Mouse (Mus musculus) WW6 (cell line): ENCODE measurements around the gene Spindoc.
A peak's percentile ranks its signal among the peaks of the same experiment; 100 is the strongest.
"Not testable (repeated sequence)": the region's sequence is repeated elsewhere in the genome, so short reads cannot be mapped to it uniquely, and the experiment has no call there.

Experiments
- DNase-seq: peaks from one replicate; pipeline ENCODE4 v3.0.0-alpha.2; 2013; ENCODE audit warnings: low read depth, low spot score

The Spindoc gene

DNA sequence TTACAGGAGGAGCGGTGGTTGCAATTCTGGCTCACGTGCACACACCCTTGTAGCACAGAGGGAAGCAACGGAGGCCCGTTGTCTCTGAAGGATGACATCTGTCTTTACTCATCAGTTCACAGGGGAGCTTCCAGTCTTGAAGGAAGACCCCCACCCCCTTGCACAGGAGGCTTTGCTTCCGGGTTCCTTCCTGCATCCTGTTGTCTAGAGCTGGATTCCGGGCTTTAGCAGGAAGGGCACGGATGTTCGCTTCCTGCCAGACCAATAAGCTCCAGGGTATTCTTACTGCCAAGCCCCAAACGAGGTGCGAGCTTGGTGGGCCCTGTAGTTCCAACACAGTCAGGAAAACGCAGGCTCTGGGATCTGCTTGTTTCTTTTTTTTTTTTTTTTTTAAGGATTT lies 17.8 kb upstream of the Spindoc start:
- no peak for DNase-seq

DNA sequence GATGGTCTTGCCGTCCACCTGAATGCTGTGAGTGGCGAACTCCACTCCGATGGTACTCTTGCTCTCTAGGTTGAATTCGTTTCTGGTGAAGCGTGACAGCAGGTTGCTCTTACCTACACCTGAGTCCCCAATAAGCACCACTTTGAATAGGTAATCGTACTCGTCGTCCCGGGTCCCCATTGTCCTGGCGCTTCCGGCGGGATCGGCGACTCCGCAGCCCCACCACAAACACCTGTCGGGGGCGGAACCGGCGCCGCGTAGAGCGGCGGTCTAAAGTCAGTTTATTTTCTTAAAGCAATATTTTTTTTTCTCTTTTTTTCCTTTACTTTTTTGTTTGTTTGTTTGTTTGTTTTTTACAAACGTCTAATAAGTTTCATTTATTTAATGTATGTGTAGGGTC lies 16.1 kb upstream of the Spindoc start:
- DNase-seq: not testable (repeated sequence)

- not testable (repeated sequence) for DNase-seq
Measured at GRCm38 (mm10) chr19:7396867-7397826, 14.4 kb upstream of the Spindoc start.

GRCm38 (mm10) chr19:7388488-7388887 lies 5.7 kb upstream of the Spindoc start:
- DNase-seq: peak; percentile 24

DNA sequence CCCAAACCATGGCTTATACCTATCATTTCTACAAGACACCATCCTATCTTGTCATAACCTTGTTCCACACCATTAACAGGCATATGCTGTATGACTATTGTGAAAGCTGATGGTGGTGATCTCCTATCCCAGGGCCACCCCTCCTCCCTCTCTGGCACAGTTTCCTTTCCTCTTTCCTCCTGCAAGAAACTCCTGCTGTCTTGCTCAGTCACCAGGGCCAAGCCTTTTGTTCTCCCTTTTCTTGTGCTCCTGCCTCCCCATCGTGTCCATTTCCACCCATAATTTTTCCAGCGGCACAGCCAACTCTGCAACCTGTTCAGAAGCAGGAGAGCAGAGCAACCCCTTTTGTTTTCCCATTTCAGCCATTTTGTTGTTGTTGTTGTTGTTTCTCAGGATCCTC lies 3.2 kb upstream of the Spindoc start:
- no peak for DNase-seq

GRCm38 (mm10) chr19:7382248-7382902 lies 419 bp downstream of the Spindoc start:
- DNase-seq: no peak

DNA sequence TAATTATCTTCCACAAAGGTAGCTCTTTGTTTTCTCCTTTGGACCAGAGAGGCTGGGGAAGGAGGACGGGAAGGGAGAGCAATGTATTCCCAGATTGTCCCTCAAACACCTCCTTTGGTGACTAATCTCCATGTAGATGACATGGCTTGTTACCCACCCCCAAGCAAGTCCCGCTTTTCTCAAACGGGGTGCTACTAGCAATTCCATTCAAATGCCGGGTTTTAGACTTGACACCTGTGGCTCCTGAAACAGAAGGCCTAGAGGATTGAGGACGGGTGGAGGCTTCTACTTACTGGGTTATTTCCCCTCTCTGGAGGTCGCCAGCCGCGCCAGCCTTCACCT lies 917 bp downstream of the Spindoc start:
- DNase-seq: no peak

GRCm38 (mm10) chr19:7377639-7378038 lies 5.2 kb downstream of the Spindoc start:
- no peak for DNase-seq

DNA sequence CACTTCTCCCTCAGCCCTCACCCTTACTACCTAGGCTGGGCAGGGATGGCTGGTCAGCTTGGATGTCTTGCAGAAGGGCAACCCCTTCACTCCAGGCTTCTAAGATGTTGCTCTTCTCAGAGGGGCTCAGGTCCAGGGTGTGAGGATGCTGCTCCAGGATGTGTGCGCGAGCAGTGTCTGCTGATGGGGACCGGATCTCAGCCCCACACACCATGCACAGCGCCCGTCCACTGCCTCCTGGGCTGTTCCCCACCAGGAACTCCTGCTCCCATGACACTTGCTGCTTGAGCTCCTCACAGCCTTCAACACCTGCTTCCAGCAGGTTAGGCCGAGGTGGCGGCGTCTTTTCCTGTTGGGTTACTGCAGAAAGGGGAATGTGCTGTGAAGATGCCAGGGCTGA lies 8.3 kb downstream of the Spindoc start:
- no peak for DNase-seq

- DNase-seq: not testable (repeated sequence)
Measured at GRCm38 (mm10) chr19:7369469-7369868, 13.3 kb downstream of the Spindoc start.

- no peak for DNase-seq
Measured at GRCm38 (mm10) chr19:7353636-7354035, 29.2 kb downstream of the Spindoc start.

DNA sequence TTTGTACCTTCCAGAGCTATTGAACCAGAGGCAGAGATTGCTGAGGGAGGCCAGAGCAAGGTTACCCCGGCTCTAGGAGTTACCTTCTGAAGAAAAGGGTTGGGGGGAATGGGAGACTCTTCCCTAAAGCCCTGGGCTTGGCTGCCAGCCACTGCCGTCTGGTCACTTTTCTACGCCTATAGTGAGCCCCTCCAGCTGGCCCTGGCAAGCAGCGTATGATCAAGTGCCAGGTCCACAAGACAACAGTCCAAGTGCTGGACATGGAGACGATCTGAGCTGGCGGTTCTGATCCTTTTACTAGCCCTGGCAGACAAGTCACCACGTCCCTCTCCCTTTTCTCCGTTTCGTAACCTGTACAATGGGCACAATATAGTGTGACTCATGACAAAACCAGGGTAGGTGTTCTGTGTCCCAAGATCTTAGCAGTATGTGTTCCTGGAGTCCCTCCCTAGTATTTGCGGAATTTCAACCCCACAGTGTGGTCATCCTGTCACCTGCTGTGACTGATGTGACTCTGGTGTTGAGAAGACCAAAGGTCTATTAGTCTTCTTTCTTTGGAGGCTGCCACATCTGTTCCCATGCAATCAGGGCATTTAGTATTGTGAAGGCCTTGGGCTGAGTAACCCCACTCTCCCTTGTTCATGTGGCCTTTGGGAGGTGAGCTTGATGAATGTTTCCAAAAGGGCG lies 29.8 kb downstream of the Spindoc start:
- DNase-seq: no peak

DNA sequence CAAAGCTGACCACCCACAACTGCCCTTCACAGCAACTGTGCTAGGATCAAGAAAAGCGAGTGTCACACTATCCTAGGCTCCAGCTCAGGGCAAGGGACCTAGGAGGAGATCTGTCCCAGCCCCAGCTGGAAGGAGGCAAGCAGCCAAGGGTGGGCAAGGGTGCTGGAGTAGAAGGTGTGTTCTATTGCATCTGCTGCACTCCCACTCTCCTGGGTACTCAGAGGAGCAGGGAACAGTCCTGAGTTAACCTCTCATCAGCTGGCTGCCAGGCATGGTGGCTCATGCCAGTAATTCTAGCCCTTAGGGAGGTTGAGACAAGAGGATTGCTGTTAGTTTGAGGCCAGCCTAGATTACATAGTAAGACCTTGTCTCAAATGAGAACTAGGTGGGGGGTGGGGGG lies 32.8 kb downstream of the Spindoc start:
- DNase-seq: no peak

DNA sequence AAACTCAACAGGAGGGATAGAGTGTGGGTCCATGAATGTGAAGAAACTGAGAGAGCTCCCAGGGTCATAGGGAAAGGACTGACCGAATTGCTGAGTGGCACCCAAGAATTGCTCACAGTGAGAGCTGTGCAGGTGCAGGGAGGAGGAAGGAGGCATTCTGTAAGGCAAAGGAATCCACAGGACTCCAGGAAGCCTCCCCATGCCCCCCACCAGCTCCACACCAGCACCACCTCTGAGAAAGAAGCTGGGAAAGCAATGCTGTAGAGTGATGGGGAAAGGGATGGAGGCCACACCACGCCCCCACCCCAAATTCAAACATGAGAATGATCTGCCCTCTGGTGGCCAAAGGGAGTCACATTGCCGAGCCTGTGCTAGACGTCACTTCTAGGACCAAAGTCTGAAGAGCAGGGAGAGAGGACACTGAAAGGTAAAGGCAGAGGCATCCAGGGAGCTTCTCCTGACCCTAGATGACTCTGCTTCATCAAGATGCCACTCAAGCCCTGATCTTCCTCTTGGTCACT lies 37.5 kb downstream of the Spindoc start:
- DNase-seq: no peak

DNA sequence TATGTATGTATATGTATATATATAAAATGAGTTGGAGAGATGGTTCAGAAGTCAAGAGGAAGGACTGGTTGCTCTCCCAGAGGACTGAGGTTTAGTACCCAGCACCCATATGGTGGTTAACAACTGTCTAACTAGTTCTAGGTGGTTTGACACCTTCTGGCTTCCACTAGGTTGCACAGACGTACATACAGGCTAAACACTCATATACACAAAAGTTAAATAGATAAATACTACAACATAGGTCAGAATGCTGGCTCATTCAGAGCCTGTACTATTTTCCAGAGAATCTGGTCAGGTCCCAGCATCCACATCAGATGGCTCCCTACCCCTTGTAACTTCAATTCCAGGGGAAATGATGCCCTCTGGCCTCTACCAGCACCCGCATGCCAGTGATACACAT lies 40.1 kb downstream of the Spindoc start:
- no peak for DNase-seq

DNA sequence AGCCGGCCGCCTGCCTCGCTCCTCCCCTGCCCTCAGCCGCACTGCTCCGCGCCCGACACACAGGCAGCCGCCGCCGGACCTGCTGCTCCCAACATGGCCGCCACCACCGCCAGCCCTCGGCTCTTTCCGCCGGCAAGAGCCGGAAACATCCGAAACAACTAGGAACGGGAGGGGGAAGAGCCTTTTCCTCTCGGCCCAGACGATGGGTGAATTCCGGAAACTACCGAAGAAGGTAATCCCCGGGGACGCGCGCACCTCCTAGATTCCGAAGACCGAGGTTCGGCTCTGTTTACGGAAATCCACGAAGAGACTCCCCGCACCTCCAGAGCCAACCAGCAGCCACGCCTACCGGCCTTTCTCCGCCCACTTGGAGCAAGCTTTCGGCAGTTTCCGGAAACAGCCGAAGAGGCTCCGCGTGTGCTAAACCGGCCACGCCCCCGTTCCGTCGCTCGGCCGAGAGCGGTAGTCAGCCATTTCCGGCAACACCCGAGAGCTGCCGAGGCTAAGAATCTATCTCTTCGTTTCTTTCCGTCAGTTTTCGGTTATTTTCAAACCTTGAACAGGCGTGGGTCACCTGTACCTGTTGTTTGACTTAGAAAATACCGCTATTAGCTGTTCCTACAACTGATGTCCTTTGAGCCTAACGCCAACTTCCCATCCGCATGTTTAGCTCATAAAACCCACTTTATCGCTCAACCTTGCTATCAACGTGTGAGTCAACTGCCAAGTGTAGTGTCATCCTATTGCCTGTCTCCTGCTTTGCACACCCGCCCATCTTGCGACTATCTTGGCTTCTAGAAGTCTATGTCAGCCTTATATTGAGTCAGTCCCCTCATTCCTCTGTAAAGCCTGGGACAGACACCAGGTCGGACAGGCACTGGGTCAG lies 41.0 kb downstream of the Spindoc start, which contains the start of gene Mark2:
TSS of gene Mark2 (minus strand) at position 349 of the 886 bp plus-strand sequence.
- DNase-seq: peak; percentile 95

GRCm38 (mm10) chr19:7340780-7341475 lies 41.9 kb downstream of the Spindoc start:
- no peak for DNase-seq

GRCm38 (mm10) chr19:7340371-7340779 lies 42.4 kb downstream of the Spindoc start:
- DNase-seq: no peak

- no peak for DNase-seq
Measured at GRCm38 (mm10) chr19:7339867-7340266, 42.9 kb downstream of the Spindoc start.

- no peak for DNase-seq
Measured at GRCm38 (mm10) chr19:7339026-7339425, 43.8 kb downstream of the Spindoc start.
